Mouse (Mus musculus) urinary bladder, postnatal 36 days (tissue): ENCODE data around the gene Mrpl10.

ENCODE experiments used
- DNase-seq, 2 experiments: peaks; one replicate each; pipeline ENCODE4 v3.0.0; 2022; ENCODE audit warnings: low spot score in 2 of 2, mixed read lengths in 1 of 2

Mrpl10 gene

DNA sequence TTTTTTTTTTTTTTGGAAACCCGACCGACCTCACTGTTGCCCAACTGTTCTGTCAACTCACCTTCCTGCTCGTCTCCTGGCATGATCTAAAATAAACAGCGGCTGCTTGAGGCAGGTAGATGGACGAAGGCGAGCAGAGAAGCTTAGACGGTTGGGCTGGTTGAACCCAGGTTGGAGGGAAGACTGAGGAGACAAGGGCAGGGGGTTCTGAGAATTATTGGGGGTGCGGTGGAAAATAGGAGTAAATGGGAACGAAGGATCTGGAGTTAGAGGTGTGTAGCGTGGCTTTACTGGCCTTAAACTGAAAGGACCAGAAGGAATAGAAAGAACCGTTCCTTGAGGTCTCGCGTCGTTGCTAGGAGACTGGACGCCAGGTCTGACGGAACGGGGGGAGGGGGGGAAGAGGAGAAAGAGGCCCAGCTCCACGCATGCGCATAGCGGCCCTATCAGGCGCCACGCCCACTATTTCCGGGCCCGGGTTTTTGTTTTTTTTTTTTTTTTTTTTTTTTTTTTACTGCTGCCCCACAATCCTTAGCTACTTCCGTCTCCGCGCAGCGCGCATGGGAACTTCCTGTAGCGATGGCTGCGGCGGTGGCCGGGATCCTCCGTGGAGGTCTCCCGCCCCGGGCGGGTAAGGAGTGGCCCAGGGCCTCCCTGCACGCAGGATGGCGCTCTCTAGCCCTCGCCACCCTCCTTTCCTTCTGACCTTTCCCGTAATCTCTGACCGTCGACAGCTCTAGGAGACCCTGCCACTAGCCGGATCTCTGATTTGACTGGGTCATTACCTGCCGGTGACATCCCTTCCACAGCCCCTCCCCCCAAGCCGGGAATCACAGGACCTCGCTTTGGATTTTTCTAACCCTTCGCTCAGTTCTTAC is at the start of gene Mrpl10, which contains the start of gene Lrrc46:
TSS of gene Mrpl10 (plus strand) at position 539 of the 878 bp plus-strand sequence.
TSS of gene Lrrc46 (minus strand) at position 386 of the 878 bp plus-strand sequence.
- peak; percentile 74 to 84 for DNase-seq

DNA sequence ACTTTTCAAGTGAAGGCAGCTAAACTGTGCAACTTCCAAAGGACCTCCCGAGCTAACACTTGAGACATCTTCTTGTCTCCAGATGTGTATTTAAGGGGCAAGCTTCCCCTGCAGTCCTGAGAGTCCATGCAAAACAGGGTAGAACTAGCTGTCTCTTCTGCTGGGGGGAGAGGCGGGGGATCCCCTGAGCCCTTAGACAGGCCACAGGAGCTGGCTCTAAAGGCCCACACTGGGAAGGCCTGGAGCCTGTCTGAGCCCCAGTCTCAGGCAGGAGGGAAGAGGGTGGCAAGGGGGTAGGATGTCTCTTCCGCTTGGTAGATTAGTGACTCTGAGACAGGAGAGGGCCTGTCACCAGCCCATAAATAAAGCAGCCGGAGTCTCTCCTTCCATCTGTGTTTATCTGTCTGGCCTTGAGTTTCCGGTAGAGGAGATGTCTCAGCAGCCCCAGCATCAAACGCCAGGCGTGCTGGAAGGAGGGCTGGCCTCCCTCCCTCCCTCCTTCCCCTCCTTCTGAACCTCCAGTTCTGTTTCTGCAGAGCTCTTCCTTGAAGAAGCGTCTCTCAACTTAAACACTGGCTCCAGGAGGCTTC is 48.5 kb upstream of the Mrpl10 start:
- no peak for DNase-seq

DNA sequence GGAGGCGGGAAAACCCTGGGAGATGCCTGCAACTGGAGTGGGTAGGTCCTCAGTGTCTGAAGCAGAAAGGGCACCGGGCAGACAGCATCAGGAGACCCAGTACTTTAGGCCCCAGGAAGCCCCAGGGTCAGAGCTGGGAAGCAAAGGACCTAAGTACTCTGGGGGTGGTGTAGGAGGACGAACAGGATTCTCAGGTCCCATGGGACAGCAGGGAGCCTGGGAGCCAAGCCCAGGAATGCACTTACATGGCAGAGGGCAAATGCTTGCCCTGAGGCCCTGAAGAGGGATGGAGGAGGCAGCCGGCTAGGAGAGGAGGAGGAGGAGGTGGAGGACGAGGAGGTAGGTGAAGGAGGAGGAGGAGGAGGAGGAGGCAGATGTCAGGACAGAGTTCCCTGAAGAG is 46.3 kb upstream of the Mrpl10 start:
- DNase-seq: no peak

DNA sequence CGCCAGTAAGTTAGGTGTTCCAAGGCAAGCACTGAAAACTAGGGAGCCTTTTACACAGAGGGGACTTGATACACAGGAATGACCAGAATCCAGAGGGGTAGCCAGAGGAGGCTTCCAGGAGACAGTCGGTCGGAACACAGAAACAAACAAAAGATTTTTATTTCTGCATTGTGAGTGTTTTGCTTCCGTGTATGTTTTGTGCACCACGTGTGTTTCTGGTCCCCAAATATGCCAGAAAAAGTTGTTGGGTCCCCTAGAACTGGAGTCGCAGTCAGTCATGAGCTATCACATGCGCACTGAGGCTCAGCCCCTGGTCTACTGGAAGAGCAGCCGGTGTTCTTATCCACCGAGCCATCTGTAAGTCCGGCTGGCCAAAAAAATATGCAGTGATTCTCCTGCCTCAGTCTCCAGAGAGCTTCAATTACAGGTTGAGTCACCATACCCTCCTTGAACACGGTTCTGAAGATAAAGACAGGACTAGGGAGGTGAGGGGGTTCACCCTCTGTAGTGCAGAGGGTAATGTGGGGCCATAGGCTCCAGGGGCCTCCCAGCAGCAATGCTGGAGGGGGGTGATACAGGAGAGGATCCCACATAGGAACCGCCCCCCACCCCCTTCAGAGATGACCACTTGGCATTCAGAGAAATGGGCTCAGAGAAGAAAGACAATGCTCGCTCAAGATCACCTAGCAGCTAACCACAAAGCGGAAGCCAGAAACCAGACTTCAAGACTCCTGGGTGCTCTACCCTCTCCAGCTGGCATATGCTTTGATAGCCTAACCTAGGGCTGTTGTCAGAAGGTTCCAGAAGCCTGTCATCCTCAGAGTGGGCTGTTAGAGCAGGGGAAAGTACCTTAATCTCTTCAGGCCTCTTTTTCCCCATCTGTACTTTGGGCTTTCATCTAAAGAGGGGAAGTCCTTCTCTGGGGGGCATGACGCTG is 45.3 kb upstream of the Mrpl10 start:
- no peak for DNase-seq

DNA sequence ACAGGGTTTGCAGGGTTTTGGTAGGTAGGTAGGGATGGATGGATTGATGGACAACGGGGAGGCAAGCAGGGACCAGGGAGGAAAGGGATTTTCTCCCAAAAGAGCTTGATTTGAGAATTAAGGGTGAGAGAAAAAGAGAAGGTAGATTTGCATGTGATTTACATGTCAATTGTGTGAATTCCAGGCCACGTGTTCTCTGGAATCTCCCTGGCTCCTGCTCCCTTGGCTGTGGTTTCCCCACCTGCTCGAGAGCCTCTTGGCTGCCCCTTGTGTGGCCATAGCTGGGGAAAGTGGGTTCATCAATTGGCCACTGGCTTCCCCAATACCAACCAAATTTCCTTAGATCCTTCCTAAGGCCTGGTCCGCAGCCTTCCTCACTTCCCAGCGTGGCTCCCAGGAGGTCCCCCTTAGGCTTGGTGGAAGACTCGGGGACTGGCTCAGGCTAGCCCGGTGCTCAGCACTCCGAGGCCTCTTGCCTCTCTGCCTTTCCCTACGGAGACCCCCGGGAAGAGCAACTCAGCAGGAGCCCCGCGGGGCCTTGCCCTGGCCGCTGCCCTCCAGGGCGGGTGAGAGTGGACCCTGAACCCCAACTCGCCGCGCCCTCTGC is 44.5 kb upstream of the Mrpl10 start:
- no peak for DNase-seq

DNA sequence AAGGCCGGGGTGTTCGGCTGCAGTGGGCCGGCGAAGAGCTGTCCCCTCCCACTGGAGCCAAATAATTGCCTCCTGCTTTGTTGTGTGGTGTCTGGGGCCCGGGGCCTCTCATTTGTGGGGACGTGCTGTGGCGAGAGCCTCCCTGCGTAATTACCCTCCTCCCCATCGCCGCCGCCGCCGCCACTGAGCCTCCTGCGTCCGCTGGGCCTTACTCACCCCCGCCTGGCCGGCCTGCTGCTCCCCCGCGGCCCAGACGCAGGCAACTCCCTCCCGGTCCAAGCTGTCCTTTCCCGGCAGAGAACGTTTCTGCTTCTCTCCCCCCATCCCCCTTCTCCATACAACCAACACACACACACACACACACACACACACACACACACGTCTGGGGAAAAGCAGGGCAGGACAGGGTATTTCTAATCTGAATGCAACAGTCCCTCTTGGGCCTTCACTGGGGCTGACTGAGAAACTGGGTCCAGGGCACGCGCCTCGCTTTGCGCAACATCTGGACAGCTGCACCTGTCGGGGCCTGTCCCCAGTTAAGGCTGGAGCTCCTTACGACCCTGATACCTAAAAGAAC is 43.9 kb upstream of the Mrpl10 start:
- no peak for DNase-seq

DNA sequence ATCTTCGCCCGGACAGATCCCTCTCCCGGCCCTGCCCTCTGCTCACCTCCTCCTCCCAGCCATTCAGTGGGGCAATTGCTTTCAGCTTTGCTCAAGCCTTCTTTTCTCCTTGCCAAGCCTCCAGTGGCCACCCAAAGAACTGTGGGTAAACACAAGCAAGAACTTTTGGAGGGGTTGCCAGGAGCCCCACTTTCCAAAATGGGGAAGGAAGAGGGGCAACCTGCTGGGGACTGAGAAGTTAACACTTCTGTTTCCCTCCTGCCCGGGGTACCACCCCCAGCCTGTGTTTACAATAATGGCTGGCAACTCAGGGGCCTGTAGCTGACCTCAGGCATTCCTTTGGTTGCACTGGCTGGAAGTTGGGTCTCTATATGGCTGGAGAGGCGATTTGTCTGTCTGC is 38.2 kb upstream of the Mrpl10 start:
- DNase-seq: no peak

DNA sequence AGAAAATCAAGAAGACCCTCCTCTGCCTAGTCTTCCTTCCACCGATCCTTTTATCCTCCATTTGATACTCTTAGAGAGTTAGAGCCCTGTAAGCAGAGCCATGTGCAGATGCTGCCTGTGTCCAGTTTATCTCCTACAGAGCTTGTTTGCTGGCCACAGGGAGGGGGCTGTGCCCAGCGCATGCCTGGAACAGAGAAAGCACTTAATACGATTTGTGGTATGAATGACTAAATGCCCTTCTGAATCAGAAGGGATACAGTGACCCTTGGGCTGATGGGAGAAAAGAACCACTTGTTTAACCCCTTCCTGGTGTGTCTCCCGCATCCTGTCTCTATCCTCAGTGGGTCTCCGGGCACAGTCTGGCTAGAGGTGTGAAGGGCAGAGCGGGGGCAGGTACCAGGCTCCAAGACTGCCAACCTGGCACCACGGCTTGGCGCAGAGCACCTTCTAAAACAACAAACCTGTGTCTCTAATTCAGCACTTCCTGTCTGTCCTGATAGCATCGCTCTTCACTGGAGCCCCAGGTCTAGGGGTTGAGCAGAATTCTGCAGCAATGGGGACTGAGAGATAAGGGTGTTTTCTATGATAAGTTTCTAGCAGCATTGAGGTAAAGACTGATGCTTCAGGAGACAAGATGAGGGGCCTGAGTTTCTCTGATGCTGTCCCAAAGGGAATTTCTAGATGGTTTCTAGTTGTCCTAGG is 34.1 kb upstream of the Mrpl10 start:
- no peak for DNase-seq

DNA sequence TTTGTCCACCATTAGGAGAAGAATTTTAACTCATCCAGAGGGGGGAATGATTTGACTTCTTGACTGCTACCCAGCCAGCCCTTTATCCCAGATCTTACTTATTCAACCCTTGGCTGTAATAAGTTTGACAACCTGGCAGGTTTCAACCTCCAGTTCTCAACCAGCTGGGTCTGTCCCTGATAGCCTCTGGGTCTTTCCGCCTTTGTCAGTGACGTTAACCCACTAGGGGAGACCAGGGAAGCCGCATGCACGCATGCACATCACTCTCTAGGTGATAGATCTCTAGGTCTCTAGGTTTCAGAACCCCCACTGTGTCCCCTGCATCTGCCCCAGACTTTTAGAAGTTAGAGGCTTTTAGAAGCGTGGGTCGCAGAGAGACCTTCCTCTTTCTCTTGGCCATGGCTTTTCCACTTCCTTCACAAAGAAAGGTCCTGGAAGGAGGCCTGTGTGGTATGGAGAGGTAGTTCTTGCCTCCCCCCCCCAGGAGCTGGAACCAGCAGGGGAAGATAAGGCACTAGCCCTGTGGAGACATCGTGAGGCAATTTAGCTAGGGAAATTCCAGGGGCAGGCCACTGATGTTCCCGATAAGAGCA is 32.1 kb upstream of the Mrpl10 start:
- DNase-seq: no peak

DNA sequence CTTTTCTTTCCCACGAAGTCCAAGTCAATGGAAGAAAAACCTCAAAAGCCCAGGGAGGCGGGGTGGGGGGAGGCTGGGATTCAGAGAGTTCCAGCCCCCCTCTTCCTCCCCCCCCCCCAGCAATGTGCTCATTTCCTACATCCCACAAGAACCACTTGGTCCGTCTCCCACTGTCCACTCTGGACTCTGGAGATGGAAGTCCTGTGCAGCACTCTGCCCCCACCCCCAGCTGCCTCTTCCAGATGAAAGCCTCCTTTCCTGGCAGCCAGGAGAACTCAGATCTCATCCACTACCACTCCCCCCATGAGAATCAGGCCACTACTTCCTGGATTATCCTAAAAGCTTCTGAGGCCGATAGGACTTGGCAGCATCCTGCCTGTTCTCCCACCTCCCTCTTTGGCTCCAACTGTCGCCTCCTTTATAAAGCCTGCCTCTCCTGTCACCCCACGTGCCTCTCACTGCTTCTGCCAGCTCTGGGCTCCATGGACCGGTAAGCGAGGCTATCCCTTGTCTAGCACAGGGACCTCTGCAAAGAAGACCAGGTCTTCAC is 28.2 kb upstream of the Mrpl10 start, which contains the start of gene Sp6:
TSS of gene Sp6 (plus strand) at position 274 of the 550 bp plus-strand sequence.
- no peak for DNase-seq

DNA sequence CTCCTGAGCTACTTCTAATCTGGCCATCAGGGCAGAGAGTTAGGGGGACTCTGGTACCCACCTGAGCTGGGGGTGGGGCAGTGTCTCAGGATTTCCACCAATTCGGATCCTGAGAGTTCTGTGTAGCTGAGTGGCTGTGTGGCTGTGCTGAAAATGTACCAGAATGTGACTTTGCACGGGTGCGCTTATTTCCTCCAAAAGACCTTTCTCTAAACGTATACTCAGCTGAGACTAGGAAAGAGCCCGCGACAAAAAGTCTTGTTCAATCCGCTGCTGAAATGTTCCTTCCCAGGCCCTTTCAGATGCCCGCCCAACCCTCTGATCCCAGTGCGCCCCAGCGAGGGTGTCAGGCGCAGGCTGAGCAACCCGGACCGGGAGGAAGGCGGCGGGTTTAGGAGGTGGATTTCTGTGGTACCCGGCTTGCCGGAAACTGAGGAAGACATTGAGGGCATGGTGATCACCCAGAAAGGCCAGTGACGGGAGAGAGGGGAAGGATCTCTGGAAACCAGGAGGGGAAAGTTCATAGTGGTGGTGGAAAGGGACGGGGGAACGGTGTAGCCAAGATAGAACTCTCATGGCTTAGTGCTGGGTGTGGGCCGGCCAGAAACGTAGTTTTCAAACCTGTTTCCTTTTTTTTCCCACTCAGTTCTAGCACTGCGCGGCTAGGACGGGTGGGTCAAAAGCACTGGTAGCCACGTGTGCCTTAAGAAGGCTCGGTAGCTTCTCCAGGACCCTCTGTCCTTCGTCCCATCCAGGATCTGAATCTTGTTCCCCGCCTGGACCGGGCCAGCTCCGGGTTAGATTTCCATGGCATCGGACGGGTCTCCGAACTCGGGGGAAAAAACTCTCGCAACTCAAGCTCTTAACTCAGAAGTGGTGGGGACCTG is 23.4 kb upstream of the Mrpl10 start:
- peak in 1 of 2 experiments; percentile 17 for DNase-seq

DNA sequence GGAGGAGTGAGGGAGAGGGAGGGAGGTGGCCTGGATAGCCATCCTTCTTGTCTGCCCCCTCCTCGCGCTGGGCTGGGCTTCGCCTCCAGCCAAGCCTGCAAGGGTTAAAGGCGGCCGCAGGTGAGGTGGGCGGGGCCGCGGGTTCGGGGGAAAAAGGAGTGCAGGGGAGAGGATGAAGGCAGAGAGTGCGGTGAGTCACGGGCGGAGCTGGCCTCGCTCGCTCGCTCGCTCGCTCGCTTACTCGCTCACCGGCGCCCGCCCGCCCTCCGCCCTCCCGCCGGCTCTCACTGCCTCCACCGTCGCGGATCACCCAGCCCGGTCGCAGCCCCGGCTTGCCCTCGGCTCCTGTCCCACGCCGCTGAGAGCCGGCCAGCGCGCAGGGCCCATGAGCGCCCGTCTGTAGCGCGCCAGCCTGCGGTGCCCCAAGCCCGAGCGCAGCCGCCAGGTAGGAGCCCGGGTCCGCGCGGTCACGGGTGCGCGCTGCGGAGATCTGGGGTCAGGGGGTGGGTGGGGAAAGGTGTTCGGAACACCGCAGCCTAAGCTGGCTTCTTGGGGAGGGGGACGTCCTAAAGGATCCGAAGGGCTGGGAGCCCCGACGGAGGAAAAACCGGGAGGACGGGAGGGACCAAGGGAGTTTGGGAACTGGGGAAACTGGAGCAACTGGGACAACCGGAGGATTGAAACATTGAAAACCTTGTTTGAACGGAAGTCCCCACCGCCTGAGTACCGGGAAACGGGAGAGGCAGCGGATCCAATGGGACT is 22.6 kb upstream of the Mrpl10 start:
- DNase-seq: peak; percentile 57 to 71

DNA sequence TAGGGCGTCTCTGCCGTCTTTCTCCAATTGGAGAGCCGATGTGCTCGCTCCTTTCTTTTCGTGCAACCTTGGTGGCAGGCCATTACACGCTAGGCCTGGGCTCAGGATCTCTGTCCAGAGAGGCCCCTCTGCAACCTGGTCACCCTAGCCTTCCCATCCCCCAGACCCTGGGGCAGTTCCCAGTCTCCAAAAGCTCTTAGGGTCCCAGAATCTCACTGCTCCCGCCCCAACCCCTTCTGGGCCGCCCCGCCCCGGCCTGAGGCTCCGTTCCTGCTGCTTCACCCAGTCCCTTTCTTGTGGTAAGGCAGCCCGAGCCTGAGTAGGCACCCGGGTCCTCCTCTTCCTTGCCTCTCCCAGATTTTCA is 22.0 kb upstream of the Mrpl10 start:
- no peak for DNase-seq

DNA sequence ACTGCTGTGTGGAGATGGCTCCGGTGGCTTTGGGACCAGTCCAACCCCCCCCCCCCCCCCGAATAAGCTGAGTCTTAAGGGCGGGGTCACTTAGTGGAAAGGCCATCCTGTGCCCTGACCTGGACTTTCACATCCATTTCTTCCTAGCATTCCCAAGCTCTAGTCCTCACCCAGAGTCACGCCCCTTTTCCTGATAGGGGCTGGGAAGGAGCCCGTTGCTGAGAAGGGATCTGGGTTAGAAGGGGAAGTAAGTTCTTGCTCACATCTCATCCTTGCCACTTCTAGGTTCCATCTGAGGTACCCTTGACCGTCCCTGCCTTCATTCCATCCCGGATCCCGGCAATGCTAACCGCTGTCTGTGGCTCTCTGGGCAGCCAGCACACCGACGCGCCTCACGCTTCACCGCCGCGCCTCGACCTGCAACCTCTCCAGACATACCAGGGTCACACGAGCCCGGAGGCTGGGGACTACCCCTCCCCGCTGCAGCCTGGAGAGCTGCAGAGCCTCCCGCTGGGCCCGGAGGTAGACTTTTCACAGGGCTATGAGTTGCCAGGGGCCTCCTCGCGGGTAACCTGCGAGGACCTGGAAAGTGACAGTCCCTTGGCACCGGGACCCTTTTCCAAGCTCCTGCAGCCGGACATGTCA is 20.1 kb upstream of the Mrpl10 start:
- DNase-seq: no peak

DNA sequence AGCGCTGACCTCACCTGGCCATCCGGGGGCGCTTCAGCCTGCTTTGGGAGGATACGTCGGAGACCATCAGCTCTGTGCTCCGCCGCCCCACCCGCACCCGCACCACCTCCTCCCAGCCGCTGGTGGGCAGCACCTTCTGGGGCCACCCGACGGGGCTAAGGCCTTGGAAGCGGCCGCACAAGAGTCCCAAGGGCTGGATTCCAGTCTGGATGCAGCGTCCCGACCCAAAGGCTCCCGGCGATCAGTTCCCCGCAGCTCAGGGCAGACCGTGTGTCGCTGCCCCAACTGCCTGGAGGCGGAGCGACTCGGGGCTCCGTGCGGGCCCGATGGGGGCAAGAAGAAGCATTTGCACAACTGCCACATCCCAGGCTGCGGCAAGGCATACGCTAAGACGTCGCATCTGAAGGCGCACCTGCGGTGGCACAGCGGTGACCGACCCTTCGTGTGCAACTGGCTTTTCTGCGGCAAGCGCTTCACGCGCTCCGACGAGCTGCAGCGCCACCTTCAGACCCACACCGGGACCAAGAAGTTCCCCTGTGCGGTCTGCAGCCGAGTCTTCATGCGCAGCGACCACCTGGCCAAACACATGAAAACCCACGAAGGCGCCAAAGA is 19.4 kb upstream of the Mrpl10 start:
- peak; percentile 57 to 65 for DNase-seq

DNA sequence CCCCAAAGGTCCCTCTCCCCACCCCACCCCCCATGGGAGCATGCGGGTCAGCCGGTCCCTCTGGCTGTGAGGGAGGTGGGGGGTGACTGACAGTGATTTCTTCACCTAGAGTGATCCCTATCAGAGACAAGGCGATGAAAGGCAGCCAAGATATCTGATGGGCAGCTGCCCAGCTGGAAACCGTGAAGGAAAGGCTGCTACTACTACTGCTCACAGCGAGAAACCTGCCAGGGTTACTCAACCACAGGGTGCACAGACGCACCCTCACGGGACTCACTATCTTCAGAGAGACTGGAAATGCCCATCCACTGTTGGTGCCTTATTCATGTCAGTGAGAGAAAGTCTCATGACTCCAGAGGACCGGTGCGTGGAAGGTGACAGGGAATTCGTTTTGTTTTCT is 16.4 kb upstream of the Mrpl10 start:
- DNase-seq: peak; percentile 67 to 80

DNA sequence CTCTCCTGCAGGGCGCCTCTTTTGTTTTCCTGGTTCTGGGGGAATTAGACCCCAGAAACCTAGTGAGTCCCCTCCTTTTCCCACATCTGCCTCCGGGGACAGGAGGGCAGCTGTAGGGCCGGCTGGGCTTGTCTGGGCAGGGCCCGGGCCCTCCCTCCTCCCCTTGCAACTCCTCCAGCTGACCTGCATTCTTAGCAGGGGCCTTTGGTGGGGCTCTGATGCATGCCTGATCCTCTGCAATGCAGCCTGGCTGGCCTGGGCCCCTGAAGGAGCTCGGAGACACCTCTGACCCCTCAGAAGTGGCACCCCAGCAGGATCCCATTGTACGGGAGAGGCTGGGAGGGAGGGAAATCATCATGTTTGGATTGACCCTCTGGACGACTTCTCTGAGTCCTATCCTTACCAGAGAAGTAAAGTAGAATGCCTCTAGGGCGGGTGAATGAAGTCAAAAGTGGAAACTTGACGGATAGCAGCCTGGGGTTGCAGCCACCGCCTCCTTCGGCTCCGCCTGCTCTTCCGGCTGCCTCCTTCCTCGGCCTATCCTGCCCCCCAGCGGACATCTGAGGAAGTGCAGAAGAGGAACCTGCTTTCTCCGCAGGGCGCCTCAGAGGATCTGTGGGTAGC is 15.5 kb upstream of the Mrpl10 start:
- DNase-seq: peak; percentile 75 to 86
